Mouse (Mus musculus): ENCODE measurements around the gene Chil5.
"Not testable (repeated sequence)": the region's sequence is repeated elsewhere in the genome, so short reads cannot be mapped to it uniquely, and the experiment has no call there.

DNA sequence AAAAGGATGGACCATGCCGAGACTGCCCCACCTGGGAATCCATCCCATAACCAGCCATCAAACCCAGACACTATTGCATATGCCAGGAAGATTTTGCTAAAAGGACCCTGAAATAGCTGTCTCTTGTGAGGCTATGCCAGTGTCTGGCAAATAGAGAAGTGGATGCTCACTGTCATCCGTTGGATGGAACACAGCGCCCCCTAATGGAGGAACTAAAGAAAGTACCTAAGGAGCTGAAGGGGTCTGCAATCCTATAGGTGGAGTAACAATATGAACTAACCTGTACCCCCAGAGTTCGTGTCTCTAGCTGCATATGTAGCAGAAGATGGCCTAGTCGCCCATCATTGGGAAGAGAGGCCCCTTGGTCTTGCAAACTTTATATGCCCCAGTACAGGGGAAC, 35.1 kb upstream of the Chil5 start:
- not testable (repeated sequence) for TF ChIP-seq CTCF (IDR thresholded peaks at IDR 0.05; ENCODE audit: low read depth, low read length); POLR2A (IDR thresholded peaks at IDR 0.05; ENCODE audit: insufficient read depth, low read length)
